ENCODE assay signal across 9 mouse cellular contexts in genomic region chr3:126575927-126576326, GRCm38 (mm10). TPM values are rescaled to one million over a fixed set of nuclear protein-coding genes. Genes with fewer than 3 reads are reported as not detected.
DNase-seq lines count a peak whose midpoint lies in the region; ATAC-seq lines count a peak whose summit lies in the region.
"Had no signal": no experiment of that assay in that cellular context is flagged by ENCODE, and none has a peak within 500 bp of the region (broad histone marks: within the 10 kb centered on the region; RNA-seq: fewer than 3 reads in every experiment).

No protein-coding gene starts in this region.

- H3K4me1 ChIP-seq in kidney, embryonic 15.5 days = no peaks in the 10 kb centered on the region
- H3K4me1 ChIP-seq: limb, embryonic 12.5 days had no signal

- no peak overlapping the region for H3K27ac ChIP-seq in kidney, embryonic 15.5 days
- H3K27ac ChIP-seq: limb, embryonic 12.5 days had no signal

- no peaks in the 10 kb centered on the region for H3K36me3 ChIP-seq in kidney, embryonic 15.5 days
- H3K36me3 ChIP-seq: limb, embryonic 12.5 days had no signal

- no peak for ATAC-seq in kidney, embryonic 15.5 days (replicated peaks; ENCODE audit: low FRiP score)

- no peak overlapping the region for H3K4me3 ChIP-seq in kidney, embryonic 15.5 days (replicated peaks)
- H3K4me3 ChIP-seq: limb, embryonic 12.5 days had no signal

- no peaks in the 10 kb centered on the region for H3K9me3 ChIP-seq in kidney, embryonic 15.5 days (replicated peaks)
- H3K9me3 ChIP-seq: limb, embryonic 12.5 days had no signal

- no peaks in the 10 kb centered on the region for H3K27me3 ChIP-seq in kidney, embryonic 15.5 days
- H3K27me3 ChIP-seq: limb, embryonic 12.5 days had no signal

- H3K9ac ChIP-seq in kidney, embryonic 15.5 days = no peak overlapping the region
- H3K9ac ChIP-seq: limb, embryonic 12.5 days had no signal

- H3K4me2 ChIP-seq in kidney, embryonic 15.5 days = no peak overlapping the region
- H3K4me2 ChIP-seq: limb, embryonic 12.5 days had no signal

- peak; percentile 33 for DNase-seq in kidney, adult 9 months
- DNase-seq in ES-CJ7 (ENCODE audit: low read depth, low spot score) = peak; percentile 52
- DNase-seq in embryo, embryonic 10.5 days (ENCODE audit: low spot score) = peak; percentile 57
- peak; percentile 55 for DNase-seq in naive thymus-derived CD4-positive, alpha-beta T cell, adult 2 months (ENCODE audit: low read depth)
- DNase-seq in testis, postnatal 14 days (ENCODE audit: low spot score) = no peak
- no peak for DNase-seq in right cerebral cortex, postnatal 36 days (ENCODE audit: low spot score in 2 of 2)
- DNase-seq in cerebellum, adult 9-10 months = no peak

- 74% methylated on average over 2 of the region's 2 CpGs for WGBS in kidney, embryonic 15.5 days

RNA-seq across cellular contexts. Expression of gene Camk2d, which starts 20.2 kb away (rescaled TPM):
- 23.5 and 30.6 TPM in 2 replicates for polyA plus RNA-seq in kidney, embryonic 15.5 days (2015; fragmentation: Nextera tagmentation; extraction: Ambion mirVana)

Comparison
In these comparisons a context has a peak if more than half of its experiments do, and no peak if none do; other contexts are left out.
1. DNase-seq: peak in kidney, adult 9 months (single experiment), ES-CJ7 (single experiment), embryo, embryonic 10.5 days (single experiment) and naive thymus-derived CD4-positive, alpha-beta T cell, adult 2 months (single experiment); none in testis, postnatal 14 days (single experiment), right cerebral cortex, postnatal 36 days (0 of 2) and cerebellum, adult 9-10 months (single experiment).